In genomic region chr5:15603008-15603407, GRCm38 (mm10) we compare ENCODE assay signal across 40 mouse cellular contexts. TPM values are rescaled to one million over a fixed set of nuclear protein-coding genes. Genes with fewer than 3 reads are reported as not detected.
"Had no signal": no experiment of that assay in that cellular context is flagged by ENCODE, and none has a peak within 500 bp of the region (broad histone marks: within the 10 kb centered on the region; RNA-seq: fewer than 3 reads in every experiment).

No protein-coding gene starts in this region.

RNA-seq across cellular contexts. Expression of gene Speer4d, which starts 15.9 kb away (rescaled TPM):
- total RNA-seq: heart, postnatal 10 days; heart, postnatal 14 days; heart, postnatal 25 days; heart, postnatal 36 days; heart, postnatal 4 days; hematopoietic stem cell, adult 5-6 weeks; hindbrain, postnatal 0 days; layer of hippocampus, adult 18-20 months; layer of hippocampus, adult 2 months; layer of hippocampus, adult 8-10 months; layer of hippocampus, postnatal 10 days; layer of hippocampus, postnatal 14 days; layer of hippocampus, postnatal 25 days; layer of hippocampus, postnatal 36 days; left cerebral cortex, adult 18-20 months had no signal
- polyA plus RNA-seq: heart, embryonic 11.5 days; heart, embryonic 12.5 days; heart, embryonic 14.5 days; heart, embryonic 15.5 days; heart, embryonic 16.5 days; heart, postnatal 0 days; hindbrain, embryonic 10.5 days; hindbrain, embryonic 11.5 days; hindbrain, embryonic 12.5 days; hindbrain, embryonic 13.5 days; hindbrain, embryonic 14.5 days; hindbrain, embryonic 15.5 days; hindbrain, embryonic 16.5 days; hindbrain, postnatal 0 days; inflammation-experienced regulatory T-cells, adult 6 months; intestine, embryonic 14.5 days; intestine, embryonic 15.5 days; intestine, embryonic 16.5 days; intestine, postnatal 0 days; kidney, adult 2 months; kidney, embryonic 14.5 days; kidney, embryonic 15.5 days; kidney, embryonic 16.5 days; kidney, postnatal 0 days; large intestine, adult 2 months had no signal

RNA-seq across cellular contexts. Expression of gene Gm21083, which starts 25.9 kb away (rescaled TPM):
- total RNA-seq: heart, postnatal 10 days; heart, postnatal 14 days; heart, postnatal 25 days; heart, postnatal 36 days; heart, postnatal 4 days; hematopoietic stem cell, adult 5-6 weeks; hindbrain, postnatal 0 days; layer of hippocampus, adult 18-20 months; layer of hippocampus, adult 2 months; layer of hippocampus, adult 8-10 months; layer of hippocampus, postnatal 10 days; layer of hippocampus, postnatal 14 days; layer of hippocampus, postnatal 25 days; layer of hippocampus, postnatal 36 days; left cerebral cortex, adult 18-20 months had no signal
- polyA plus RNA-seq: heart, embryonic 13.5 days; heart, embryonic 16.5 days; heart, postnatal 0 days; hindbrain, embryonic 10.5 days; hindbrain, embryonic 11.5 days; hindbrain, embryonic 12.5 days; hindbrain, embryonic 13.5 days; hindbrain, embryonic 14.5 days; hindbrain, embryonic 15.5 days; hindbrain, embryonic 16.5 days; hindbrain, postnatal 0 days; inflammation-experienced regulatory T-cells, adult 6 months; intestine, postnatal 0 days; kidney, adult 2 months; kidney, embryonic 14.5 days; kidney, embryonic 15.5 days; kidney, embryonic 16.5 days; kidney, postnatal 0 days; large intestine, adult 2 months had no signal

RNA-seq across cellular contexts. Expression of gene 4930572O03Rik, which starts 53.9 kb away (rescaled TPM):
- total RNA-seq: heart, postnatal 10 days; heart, postnatal 14 days; heart, postnatal 25 days; heart, postnatal 36 days; heart, postnatal 4 days; hematopoietic stem cell, adult 5-6 weeks; hindbrain, postnatal 0 days; layer of hippocampus, adult 18-20 months; layer of hippocampus, adult 2 months; layer of hippocampus, adult 8-10 months; layer of hippocampus, postnatal 10 days; layer of hippocampus, postnatal 14 days; layer of hippocampus, postnatal 25 days; layer of hippocampus, postnatal 36 days; left cerebral cortex, adult 18-20 months had no signal
- polyA plus RNA-seq: heart, embryonic 11.5 days; heart, embryonic 12.5 days; heart, embryonic 13.5 days; heart, embryonic 14.5 days; heart, embryonic 15.5 days; heart, embryonic 16.5 days; heart, postnatal 0 days; hindbrain, embryonic 10.5 days; hindbrain, embryonic 11.5 days; hindbrain, embryonic 12.5 days; hindbrain, embryonic 13.5 days; hindbrain, embryonic 14.5 days; hindbrain, embryonic 15.5 days; hindbrain, embryonic 16.5 days; hindbrain, postnatal 0 days; inflammation-experienced regulatory T-cells, adult 6 months; intestine, embryonic 14.5 days; intestine, embryonic 15.5 days; intestine, embryonic 16.5 days; intestine, postnatal 0 days; kidney, adult 2 months; kidney, embryonic 14.5 days; kidney, embryonic 15.5 days; kidney, embryonic 16.5 days; kidney, postnatal 0 days; large intestine, adult 2 months had no signal
